Mouse (Mus musculus) cerebellum, adult 11 months (tissue): ENCODE measurements around the gene Cemip2.
"Not testable (repeated sequence)": the region's sequence is repeated elsewhere in the genome, so short reads cannot be mapped to it uniquely, and the experiment has no call there.

Source experiments
- DNase-seq: peaks from one replicate; pipeline ENCODE4 v3.0.0; 2022

Gene Cemip2

GRCm38 (mm10) chr19:21818021-21818725 is 40.0 kb downstream of the Cemip2 start:
- DNase-seq = no peak

GRCm38 (mm10) chr19:21819585-21819984 is 41.4 kb downstream of the Cemip2 start:
- no peak for DNase-seq

GRCm38 (mm10) chr19:21820126-21820525 is 42.0 kb downstream of the Cemip2 start:
- no peak for DNase-seq

- DNase-seq = no peak
Observed at GRCm38 (mm10) chr19:21821877-21822276, 43.7 kb downstream of the Cemip2 start.

GRCm38 (mm10) chr19:21824146-21824545 is 46.0 kb downstream of the Cemip2 start:
- no peak for DNase-seq

GRCm38 (mm10) chr19:21825128-21825885 is 47.2 kb downstream of the Cemip2 start:
- no peak for DNase-seq

- DNase-seq = no peak
Observed at GRCm38 (mm10) chr19:21833416-21833992, 55.4 kb downstream of the Cemip2 start.

- DNase-seq = no peak
Observed at GRCm38 (mm10) chr19:21834952-21835351, 56.8 kb downstream of the Cemip2 start.

GRCm38 (mm10) chr19:21850721-21851120 is 72.6 kb downstream of the Cemip2 start:
- DNase-seq = no peak

- DNase-seq = no peak
Observed at GRCm38 (mm10) chr19:21854526-21855228, 76.5 kb downstream of the Cemip2 start.

GRCm38 (mm10) chr19:21855421-21856128 is 77.4 kb downstream of the Cemip2 start:
- no peak for DNase-seq

- DNase-seq = no peak
Observed at GRCm38 (mm10) chr19:21858846-21859521, 80.8 kb downstream of the Cemip2 start.

- DNase-seq = no peak
Observed at GRCm38 (mm10) chr19:21860132-21860531, 82.0 kb downstream of the Cemip2 start.

- DNase-seq = no peak
Observed at GRCm38 (mm10) chr19:21860894-21861293, 82.8 kb downstream of the Cemip2 start.

GRCm38 (mm10) chr19:21862289-21862990 is 84.3 kb downstream of the Cemip2 start:
- DNase-seq = no peak

GRCm38 (mm10) chr19:21862991-21863931 is 85.1 kb downstream of the Cemip2 start:
- DNase-seq = no peak

- DNase-seq = no peak
Observed at GRCm38 (mm10) chr19:21865242-21866055, 87.3 kb downstream of the Cemip2 start.

- DNase-seq = no peak
Observed at GRCm38 (mm10) chr19:21866094-21866493, 88.0 kb downstream of the Cemip2 start.

GRCm38 (mm10) chr19:21866756-21867155 is 88.6 kb downstream of the Cemip2 start:
- not testable (repeated sequence) for DNase-seq
